Mouse (Mus musculus): ENCODE results near the gene Tmie.

Tmie gene

GRCm38 (mm10) chr9:110879998-110880561 is at the start of gene Tmie:
TSS of gene Tmie (minus strand) at chr9:110880113.
- DNase-seq (ENCODE audit: low read depth): no peak

- DNase-seq (ENCODE audit: low read depth): peak; percentile 77
Observed at GRCm38 (mm10) chr9:110922759-110923158, 42.8 kb upstream of the Tmie start.

- DNase-seq (ENCODE audit: low read depth): no peak
Observed at GRCm38 (mm10) chr9:110920665-110921419, 40.9 kb upstream of the Tmie start.

GRCm38 (mm10) chr9:110916786-110917185 is 36.9 kb upstream of the Tmie start, which contains the start of gene Fam240a:
TSS of gene Fam240a (minus strand) at chr9:110916861.
- no peak for DNase-seq (ENCODE audit: low read depth)

GRCm38 (mm10) chr9:110915466-110915865 is 35.6 kb upstream of the Tmie start:
- DNase-seq (ENCODE audit: low read depth): no peak

GRCm38 (mm10) chr9:110914631-110915236 is 34.8 kb upstream of the Tmie start:
- no peak for DNase-seq (ENCODE audit: low read depth)

- DNase-seq (ENCODE audit: low read depth): no peak
Observed at GRCm38 (mm10) chr9:110909371-110909967, 29.6 kb upstream of the Tmie start.

- no peak for DNase-seq (ENCODE audit: low read depth)
Observed at GRCm38 (mm10) chr9:110908631-110909016, 28.7 kb upstream of the Tmie start.

- no peak for DNase-seq (ENCODE audit: low read depth)
Observed at GRCm38 (mm10) chr9:110907838-110908630, 28.1 kb upstream of the Tmie start.

- no peak for DNase-seq (ENCODE audit: low read depth)
Observed at GRCm38 (mm10) chr9:110907201-110907837, 27.4 kb upstream of the Tmie start.

GRCm38 (mm10) chr9:110902271-110902670 is 22.4 kb upstream of the Tmie start:
- no peak for DNase-seq (ENCODE audit: low read depth)

- DNase-seq (ENCODE audit: low read depth): no peak
Observed at GRCm38 (mm10) chr9:110901204-110901603, 21.3 kb upstream of the Tmie start.

- no peak for DNase-seq (ENCODE audit: low read depth)
Observed at GRCm38 (mm10) chr9:110899451-110900008, 19.6 kb upstream of the Tmie start.

GRCm38 (mm10) chr9:110896595-110896994 is 16.7 kb upstream of the Tmie start:
- no peak for DNase-seq (ENCODE audit: low read depth)

GRCm38 (mm10) chr9:110895994-110896393 is 16.1 kb upstream of the Tmie start:
- no peak for DNase-seq (ENCODE audit: low read depth)

- no peak for DNase-seq (ENCODE audit: low read depth)
Observed at GRCm38 (mm10) chr9:110895507-110895906, 15.6 kb upstream of the Tmie start.

GRCm38 (mm10) chr9:110893429-110893828 is 13.5 kb upstream of the Tmie start:
- no peak for DNase-seq (ENCODE audit: low read depth)

GRCm38 (mm10) chr9:110892552-110892951 is 12.6 kb upstream of the Tmie start:
- DNase-seq (ENCODE audit: low read depth): no peak

- no peak for DNase-seq (ENCODE audit: low read depth)
Observed at GRCm38 (mm10) chr9:110891077-110891828, 11.3 kb upstream of the Tmie start.

- DNase-seq (ENCODE audit: low read depth): no peak
Observed at GRCm38 (mm10) chr9:110890026-110890783, 10.3 kb upstream of the Tmie start.

Data from NIH3T3 (cell line).